Mouse (Mus musculus) stomach, postnatal 0 days (tissue): ENCODE measurements around the gene Gins2. TPM values are rescaled to one million over a fixed set of nuclear protein-coding genes. Genes with fewer than 3 reads are reported as not detected.

Experiments
- ATAC-seq: fragments of 200-750 bp; cut with Nextera tagmentation; 2 replicates; pipeline ENCODE4 v1.8.0; 2017; ENCODE audit not compliant: low FRiP score, low TSS enrichment
- DNase-seq: peaks from one replicate; pipeline ENCODE4 v3.0.0-alpha.2; 2016; ENCODE audit warnings: low spot score
- H3K27ac ChIP-seq: fragments of 300-500 bp; sonication (generic); replicated peaks from 2 replicates; pipeline ENCODE4 v1.5.1; 2014; ENCODE audit warnings: mild to moderate bottlenecking, control low read depth
- H3K27me3 ChIP-seq: fragments of 300-500 bp; sonication (generic); 2 replicates; pipeline ENCODE4 v1.6.1; 2014; ENCODE audit warnings: low read length; ENCODE audit not compliant: control insufficient read depth, insufficient read depth
- H3K36me3 ChIP-seq: fragments of 300-500 bp; sonication (generic); 2 replicates; pipeline ENCODE4 v1.6.1; 2014; ENCODE audit warnings: low read length, mixed read lengths; ENCODE audit not compliant: control insufficient read depth, insufficient read depth
- H3K4me1 ChIP-seq: fragments of 300-500 bp; sonication (generic); replicated peaks from 2 replicates; pipeline ENCODE4 v1.6.1; 2014; ENCODE audit warnings: antibody characterized with exemption; ENCODE audit not compliant: control insufficient read depth, insufficient read depth
- H3K4me2 ChIP-seq: fragments of 300-500 bp; sonication (generic); replicated peaks from 2 replicates; pipeline ENCODE4 v1.6.1; 2014; ENCODE audit warnings: low read depth, mild to moderate bottlenecking, control low read depth, moderate library complexity
- H3K4me3 ChIP-seq: fragments of 300-500 bp; sonication (generic); 2 replicates; pipeline ENCODE4 v1.5.1; 2014; ENCODE audit warnings: low read depth, low read length, control low read depth
- H3K9ac ChIP-seq: fragments of 300-500 bp; sonication (generic); 2 replicates; pipeline ENCODE4 v1.6.1; 2014; ENCODE audit warnings: mild to moderate bottlenecking, low read length, control low read depth, mixed read lengths
- H3K9me3 ChIP-seq: fragments of 300-500 bp; sonication (generic); 2 replicates; pipeline ENCODE4 v1.6.1; 2016; ENCODE audit warnings: low read length; ENCODE audit not compliant: control insufficient read depth
- CTCF ChIP-seq: IDR thresholded peaks from 2 replicates; pipeline ENCODE4 v1.5.1; 2016; ENCODE audit warnings: antibody characterized with exemption, low read depth, mild to moderate bottlenecking, moderate library complexity
- EP300 ChIP-seq: optimal IDR thresholded peaks from 2 replicates; pipeline ENCODE3; 2016; ENCODE audit warnings: antibody characterized with exemption
- WGBS: fragments of 180-500 bp; shearing (Covaris S2); extraction: QIAGEN DNeasy Blood & Tissue Kit; methylation state at CpG from one replicate; pipeline ENCODE4 v1.1.7; 2014; 5-methylcytosine and 5-hydroxymethylcytosine counted together
- polyA plus RNA-seq: library from polyadenylated mRNA; unstranded; fragments of >200 nt; fragmentation: Nextera tagmentation; extraction: Ambion mirVana; gene quantifications from 2 replicates; pipeline ENCODE4 v1.2.1, GENCODE M21; 2015

Gene Gins2
- polyA plus RNA-seq, 1 experiment from 2014 or later, result 35.5 TPM

DNA sequence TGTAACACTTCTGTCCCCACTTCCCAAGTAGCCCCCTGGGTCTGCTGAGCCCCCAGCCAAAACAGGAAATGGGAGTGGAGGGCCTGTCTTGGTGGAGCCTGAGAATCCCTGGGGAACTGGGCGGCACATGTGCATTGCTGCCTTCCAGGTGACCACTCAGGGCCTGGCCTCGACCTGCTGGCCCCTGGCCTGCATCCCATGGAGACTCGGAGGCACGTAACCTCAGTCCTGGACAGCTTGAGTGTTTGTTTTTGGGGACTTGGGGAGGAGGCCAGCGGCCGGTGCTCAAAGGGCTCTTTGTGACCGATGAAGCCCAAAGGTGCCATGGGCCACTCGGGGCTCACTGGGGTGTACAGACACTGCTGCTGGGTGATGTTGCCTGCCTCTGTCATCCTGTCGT is 41.5 kb downstream of the Gins2 start:
- H3K4me2 ChIP-seq, result no peak overlapping the region
- no peak overlapping the region for H3K4me3 ChIP-seq
- H3K27me3 ChIP-seq, result no peaks in the 10 kb centered on the region
- no peaks in the 10 kb centered on the region for H3K36me3 ChIP-seq
- 54% methylated on average over 9 of the region's 9 CpGs for WGBS
- H3K27ac ChIP-seq, result no peak overlapping the region
- DNase-seq (no peak), ATAC-seq (no peak)
- H3K9me3 ChIP-seq, result no peaks in the 10 kb centered on the region
- no peak for TF ChIP-seq CTCF
- TF ChIP-seq EP300, result no peak
- H3K9ac ChIP-seq, result no peak overlapping the region
- H3K4me1 ChIP-seq, result 0 out of 2 replicates have a peak, but pooled peaks cover 8% of the 10 kb centered on the region

DNA sequence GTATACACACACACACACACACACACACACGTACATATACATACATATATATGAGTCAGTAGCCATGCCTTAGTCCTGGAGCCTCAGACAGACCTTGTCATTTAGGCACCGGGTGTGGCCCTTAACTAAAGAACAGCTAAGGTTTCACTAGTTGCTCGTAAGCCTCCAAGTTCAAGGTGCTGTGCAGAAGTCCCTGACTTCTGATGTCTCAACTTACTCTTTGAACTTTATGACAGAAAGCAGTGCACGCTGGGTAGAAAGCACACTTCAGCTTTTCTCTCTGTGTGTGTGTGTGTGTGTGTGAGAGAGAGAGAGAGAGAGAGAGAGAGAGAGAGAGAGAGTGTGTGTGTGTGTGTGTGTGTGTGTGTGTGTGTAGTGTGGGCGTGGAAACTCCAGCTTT is 44.9 kb downstream of the Gins2 start:
- TF ChIP-seq EP300, result no peak
- TF ChIP-seq CTCF, result no peak
- H3K4me1 ChIP-seq, result peaks cover 12% of the 10 kb centered on the region; the same call in 1 of the 2 replicates
- H3K9ac ChIP-seq, result no peak overlapping the region
- no peak overlapping the region for H3K27ac ChIP-seq
- DNase-seq (no peak), ATAC-seq (no peak)
- H3K4me3 ChIP-seq, result no peak overlapping the region
- H3K36me3 ChIP-seq, result no peaks in the 10 kb centered on the region
- no peaks in the 10 kb centered on the region for H3K9me3 ChIP-seq
- WGBS, result 63% methylated on average over 5 of the region's 5 CpGs
- H3K27me3 ChIP-seq, result no peaks in the 10 kb centered on the region
- no peak overlapping the region for H3K4me2 ChIP-seq

DNA sequence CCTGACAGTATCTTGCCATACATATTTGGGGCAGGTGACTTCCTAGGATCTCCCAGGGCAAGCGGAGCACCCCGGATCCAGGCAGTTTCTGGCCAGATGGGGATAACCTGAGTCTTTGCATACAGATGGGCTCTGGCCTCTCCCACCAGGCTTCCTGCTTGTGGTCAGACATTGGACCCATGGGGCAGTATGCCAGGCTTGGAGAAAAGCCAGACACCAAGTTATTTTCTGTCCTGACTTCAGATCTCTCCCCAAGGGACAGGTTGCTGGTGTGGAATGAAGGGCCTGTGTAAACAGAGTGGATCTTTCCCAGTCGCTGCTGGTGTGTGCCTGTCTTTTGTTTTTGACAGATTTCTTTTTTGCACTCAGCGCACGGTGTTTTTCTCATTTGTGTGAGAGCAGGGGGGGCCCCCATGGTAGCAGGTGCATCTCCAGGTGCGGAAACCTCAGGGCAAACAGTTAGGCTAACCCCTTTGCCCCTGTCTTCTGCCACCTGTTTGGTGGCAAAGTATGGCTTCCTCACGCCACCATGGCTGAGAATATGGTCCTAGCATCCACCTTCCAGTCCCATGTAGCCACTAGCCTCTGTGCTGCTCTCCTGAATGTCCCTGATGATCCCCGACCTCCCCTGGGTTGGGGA is 45.6 kb downstream of the Gins2 start:
- Histone ChIP-seq H3K4me1 (peaks cover 15% of the 10 kb centered on the region; the same call in 1 of the 2 replicates), H3K4me3 (no peak overlapping the region), H3K9me3 (no peaks in the 10 kb centered on the region), H3K27ac (0 out of 2 replicates have a peak overlapping the region, but pooled peaks have one; percentile 30), H3K9ac (no peak overlapping the region), H3K27me3 (no peaks in the 10 kb centered on the region), H3K4me2 (no peak overlapping the region), H3K36me3 (no peaks in the 10 kb centered on the region)
- WGBS, result 50% methylated on average over 8 of the region's 8 CpGs
- TF ChIP-seq EP300 (no peak), CTCF (no peak)
- ATAC-seq (no peak), DNase-seq (peak; percentile 66)

DNA sequence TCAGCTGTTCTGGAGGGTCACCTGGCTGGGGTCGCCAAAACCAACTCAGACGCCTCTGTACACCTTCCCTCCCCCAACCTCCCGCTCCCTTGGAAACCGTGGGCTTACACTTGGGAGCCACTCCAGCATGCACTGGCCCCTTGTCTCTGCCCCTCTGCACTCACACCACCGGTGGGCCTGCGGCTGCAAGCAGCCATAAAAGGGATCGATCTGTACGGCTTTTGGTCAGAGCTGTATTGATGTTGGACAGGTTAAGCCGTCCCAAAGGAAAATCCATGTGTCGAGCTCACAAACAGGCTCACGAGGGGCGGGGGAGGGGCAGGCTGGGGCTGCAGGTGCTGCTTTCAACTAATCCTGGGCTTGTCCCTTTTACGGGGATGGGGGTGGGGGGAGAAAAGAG is 46.1 kb downstream of the Gins2 start:
- ATAC-seq, result no peak
- Histone ChIP-seq H3K27ac (no peak overlapping the region), H3K4me3 (no peak overlapping the region), H3K4me1 (peaks cover 11% of the 10 kb centered on the region; the same call in 1 of the 2 replicates), H3K9ac (no peak overlapping the region), H3K4me2 (no peak overlapping the region), H3K36me3 (no peaks in the 10 kb centered on the region), H3K27me3 (no peaks in the 10 kb centered on the region), H3K9me3 (no peaks in the 10 kb centered on the region)
- WGBS, result 30% methylated on average over 13 of the region's 13 CpGs
- no peak for TF ChIP-seq CTCF
- TF ChIP-seq EP300, result no peak
- DNase-seq, result no peak

DNA sequence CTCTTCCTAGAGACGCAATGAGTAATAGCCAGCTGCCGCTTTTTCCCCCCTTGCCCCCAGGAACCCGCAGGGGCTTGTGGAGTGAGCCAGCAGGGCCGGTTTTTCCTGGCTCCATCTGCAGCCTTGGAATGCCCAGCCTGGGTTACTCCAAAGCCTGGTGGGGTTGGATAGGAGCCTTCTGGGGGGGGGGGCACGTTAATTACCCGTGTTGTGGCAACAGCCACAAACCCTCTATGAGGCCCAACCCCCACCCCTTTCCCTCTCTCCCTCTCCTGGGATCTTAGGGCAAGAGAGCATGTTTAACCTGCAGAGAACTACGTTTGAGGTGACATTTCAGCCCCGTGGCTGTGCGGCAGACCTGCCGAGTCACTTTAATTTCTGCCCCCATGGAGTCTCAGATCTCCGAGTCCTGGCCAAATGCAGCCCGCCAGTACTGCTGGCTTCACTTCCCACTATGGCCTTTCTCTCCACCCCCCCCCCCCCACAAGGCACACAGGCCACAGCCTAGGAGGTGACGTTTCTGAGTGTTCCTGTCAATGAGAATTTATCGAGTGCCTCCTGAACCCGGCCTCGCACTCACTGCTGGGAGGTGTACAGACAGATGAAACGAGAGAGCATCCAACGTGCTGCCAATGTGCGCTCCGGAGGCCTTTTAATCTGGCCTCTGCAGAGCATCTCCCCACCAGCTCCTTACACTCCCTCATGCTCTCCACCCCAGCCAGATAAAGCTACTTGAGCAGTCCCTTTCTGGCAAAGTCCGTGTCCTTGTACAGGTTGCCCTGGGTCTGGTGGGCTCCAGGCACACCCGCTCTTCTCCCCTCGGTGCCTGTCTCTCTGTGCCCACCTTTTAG is 49.1 kb downstream of the Gins2 start:
- H3K9ac ChIP-seq, result peak overlapping the region; percentile 35; the same call in 1 of the 2 replicates
- TF ChIP-seq CTCF (no peak), EP300 (no peak)
- DNase-seq, result no peak
- H3K27me3 ChIP-seq, result no peaks in the 10 kb centered on the region
- ATAC-seq, result no peak
- H3K4me1 ChIP-seq, result peaks cover 13% of the 10 kb centered on the region; the same call in 1 of the 2 replicates
- H3K27ac ChIP-seq, result peak overlapping the region; percentile 96
- H3K4me2 ChIP-seq, result peak overlapping the region; percentile 97
- WGBS, result 49% methylated on average over 23 of the region's 23 CpGs
- no peaks in the 10 kb centered on the region for H3K36me3 ChIP-seq
- no peak overlapping the region for H3K4me3 ChIP-seq
- no peaks in the 10 kb centered on the region for H3K9me3 ChIP-seq
